Comparison of ENCODE assay signal across 7 mouse cellular contexts in genomic region chr3:104441870-104442283, GRCm38 (mm10).
DNase-seq lines count a peak whose midpoint lies in the region; ATAC-seq lines count a peak whose summit lies in the region.

No protein-coding gene starts in this region.

- DNase-seq in adrenal gland, adult 18-20 months (ENCODE audit: low spot score in 2 of 2) = peak; percentile 97
- peak; percentile 94 for DNase-seq in embryo, embryonic 11 days
- DNase-seq in gastrocnemius, postnatal 4 days (ENCODE audit: low spot score in 2 of 2) = peak; percentile 93 to 96
- DNase-seq in left cerebral cortex, postnatal 36 days (ENCODE audit: low spot score in 2 of 2) = peak; percentile 92 to 96
- DNase-seq in midbrain, embryonic 11.5 days (ENCODE audit: low spot score, missing footprints) = peak; percentile 99
- peak; percentile 95 for DNase-seq in skeletal muscle tissue, adult 2 months (ENCODE audit: low read depth, low spot score)

- peak overlapping the region; percentile 49 for H3K27ac ChIP-seq in intestine, embryonic 16.5 days (ENCODE audit: low read length)
- H3K27ac ChIP-seq in midbrain, embryonic 11.5 days (ENCODE audit: low read depth, low read length) = no peak overlapping the region

- peak overlapping the region; percentile 50 for H3K4me2 ChIP-seq in intestine, embryonic 16.5 days (ENCODE audit: low read depth, low read length)
- peak overlapping the region; percentile 14 for H3K4me2 ChIP-seq in midbrain, embryonic 11.5 days

- intact Hi-C loops in left cerebral cortex, postnatal 36 days (cut with DNase I) = loop anchor here (5.0 kb wide), 2 partner anchors 220 to 420 kb away; partner anchors contain the start of gene Magi3

- no peaks in the 10 kb centered on the region for H3K27me3 ChIP-seq in intestine, embryonic 16.5 days (replicated peaks; ENCODE audit: control insufficient read depth, insufficient read depth, low read length)
- H3K27me3 ChIP-seq in midbrain, embryonic 11.5 days (ENCODE audit: control insufficient read depth, insufficient read depth, low read length) = no peaks in the 10 kb centered on the region

- ATAC-seq in intestine, embryonic 16.5 days = peak; percentile 97
- peak; percentile 98 for ATAC-seq in midbrain, embryonic 11.5 days (ENCODE audit: low FRiP score)

- 9% methylated on average over 15 of the region's 15 CpGs for WGBS in intestine, embryonic 16.5 days
- WGBS in midbrain, embryonic 11.5 days = 20% methylated on average over 15 of the region's 15 CpGs

- H3K9ac ChIP-seq in intestine, embryonic 16.5 days (ENCODE audit: low read depth, low read length) = peak overlapping the region; percentile 57
- peak overlapping the region; percentile 42 for H3K9ac ChIP-seq in midbrain, embryonic 11.5 days (ENCODE audit: low read length)

- peaks cover 8% of the 10 kb centered on the region for H3K4me1 ChIP-seq in intestine, embryonic 16.5 days (ENCODE audit: control insufficient read depth, insufficient read depth, low read length)
- no peaks in the 10 kb centered on the region for H3K4me1 ChIP-seq in midbrain, embryonic 11.5 days (ENCODE audit: control insufficient read depth, insufficient read depth, low read length)

- H3K9me3 ChIP-seq in intestine, embryonic 16.5 days (ENCODE audit: control insufficient read depth, low read length) = no peaks in the 10 kb centered on the region
- no peaks in the 10 kb centered on the region for H3K9me3 ChIP-seq in midbrain, embryonic 11.5 days (ENCODE audit: control insufficient read depth, low read length)

- H3K4me3 ChIP-seq in intestine, embryonic 16.5 days (ENCODE audit: low read length) = peak overlapping the region; percentile 15
- no peak overlapping the region for H3K4me3 ChIP-seq in midbrain, embryonic 11.5 days (ENCODE audit: low read depth, low read length)

- no peaks in the 10 kb centered on the region for H3K36me3 ChIP-seq in intestine, embryonic 16.5 days (ENCODE audit: control insufficient read depth, insufficient read depth, low read length)
- no peaks in the 10 kb centered on the region for H3K36me3 ChIP-seq in midbrain, embryonic 11.5 days (ENCODE audit: control insufficient read depth, insufficient read depth, low read length)
